Mouse (Mus musculus): Measurements from ENCODE around the gene Tfip11.

Tfip11 gene

GRCm38 (mm10) chr5:112320379-112320778 is 5.8 kb upstream of the Tfip11 start:
- DNase-seq (ENCODE audit: low spot score in 2 of 2), result no peak

GRCm38 (mm10) chr5:112320936-112321335 is 5.2 kb upstream of the Tfip11 start:
- no peak for DNase-seq (ENCODE audit: low spot score in 2 of 2)

GRCm38 (mm10) chr5:112321376-112321775 is 4.8 kb upstream of the Tfip11 start:
- no peak for DNase-seq (ENCODE audit: low spot score in 2 of 2)

GRCm38 (mm10) chr5:112323246-112323645 is 2.9 kb upstream of the Tfip11 start:
- no peak for DNase-seq (ENCODE audit: low spot score in 2 of 2)

GRCm38 (mm10) chr5:112324637-112325545 is 1.3 kb upstream of the Tfip11 start:
- DNase-seq (ENCODE audit: low spot score in 2 of 2), result peak; percentile 60 to 72

- DNase-seq (ENCODE audit: low spot score in 2 of 2), result no peak
These were observed 370 bp downstream of the Tfip11 start for GRCm38 (mm10) chr5:112326446-112327009.

GRCm38 (mm10) chr5:112327854-112328253 is 1.7 kb downstream of the Tfip11 start:
- no peak for DNase-seq (ENCODE audit: low spot score in 2 of 2)

- DNase-seq (ENCODE audit: low spot score in 2 of 2), result no peak
These were observed 3.8 kb downstream of the Tfip11 start for GRCm38 (mm10) chr5:112329805-112330564.

- peak; percentile 50 to 80 for DNase-seq (ENCODE audit: low spot score in 2 of 2)
These were observed 9.3 kb downstream of the Tfip11 start for GRCm38 (mm10) chr5:112335473-112335872.

- no peak for DNase-seq (ENCODE audit: low spot score in 2 of 2)
These were observed 10.8 kb downstream of the Tfip11 start for GRCm38 (mm10) chr5:112337004-112337403.

GRCm38 (mm10) chr5:112339215-112339614 is 13.1 kb downstream of the Tfip11 start:
- DNase-seq (ENCODE audit: low spot score in 2 of 2), result no peak

- peak; percentile 82 to 93 for DNase-seq (ENCODE audit: low spot score in 2 of 2)
These were observed 16.5 kb downstream of the Tfip11 start, which contains the start of the genes Srrd and Hps4 for GRCm38 (mm10) chr5:112342463-112343204. Gene Srrd (minus strand): TSS chr5:112343040. Gene Hps4 (plus strand): TSS chr5:112343083.

GRCm38 (mm10) chr5:112343205-112343595 is 17.0 kb downstream of the Tfip11 start:
- no peak for DNase-seq (ENCODE audit: low spot score in 2 of 2)

GRCm38 (mm10) chr5:112344092-112344960 is 18.2 kb downstream of the Tfip11 start:
- DNase-seq (ENCODE audit: low spot score in 2 of 2), result no peak

- no peak for DNase-seq (ENCODE audit: low spot score in 2 of 2)
These were observed 20.2 kb downstream of the Tfip11 start for GRCm38 (mm10) chr5:112346211-112346965.

- DNase-seq (ENCODE audit: low spot score in 2 of 2), result no peak
These were observed 23.0 kb downstream of the Tfip11 start for GRCm38 (mm10) chr5:112349169-112349568.

- no peak for DNase-seq (ENCODE audit: low spot score in 2 of 2)
These were observed 29.3 kb downstream of the Tfip11 start for GRCm38 (mm10) chr5:112355493-112355892.

GRCm38 (mm10) chr5:112355910-112356309 is 29.8 kb downstream of the Tfip11 start, which contains the start of gene Gm6583:
Gene Gm6583 (minus strand): TSS chr5:112356033.
- DNase-seq (ENCODE audit: low spot score in 2 of 2), result no peak

- no peak for DNase-seq (ENCODE audit: low spot score in 2 of 2)
These were observed 30.2 kb downstream of the Tfip11 start for GRCm38 (mm10) chr5:112356322-112356721.

- no peak for DNase-seq (ENCODE audit: low spot score in 2 of 2)
These were observed 33.4 kb downstream of the Tfip11 start for GRCm38 (mm10) chr5:112359520-112359919.

Data from spleen, postnatal 4 days (tissue).